Mouse (Mus musculus): Measurements from ENCODE around the gene Rps6ka5. TPM values are rescaled to one million over a fixed set of nuclear protein-coding genes. Genes with fewer than 3 reads are reported as not detected.

Gene Rps6ka5
- polyA plus RNA-seq, 1 experiment from 2014 or later: 5.8 TPM

- Histone ChIP-seq H3K27ac (replicated peaks in 1 of 2; ENCODE audit: control insufficient read depth in 1 of 2, insufficient read depth in 1 of 2, low read depth in 2 of 2, low read length in 2 of 2) (no peak overlapping the region), H3K27me3 (ENCODE audit: control insufficient read depth, insufficient read depth, low read length) (no peaks in the 10 kb centered on the region), H3K9me3 (ENCODE audit: control insufficient read depth, low read length) (no peaks in the 10 kb centered on the region), H3K4me2 (ENCODE audit: low read length) (no peak overlapping the region), H3K36me3 (ENCODE audit: control insufficient read depth, insufficient read depth, low read length) (no peaks in the 10 kb centered on the region), H3K9ac (ENCODE audit: low read length) (no peak overlapping the region), H3K4me1 (ENCODE audit: control insufficient read depth in 2 of 2, insufficient read depth in 2 of 2, low read length in 2 of 2) (peaks cover 0 to 14% of the 10 kb centered on the region in 2 experiments; a peak in 3 of 4 replicates), H3K4me3 (ENCODE audit: control insufficient read depth in 1 of 2, insufficient read depth in 1 of 2, low read depth in 1 of 2, low read length in 2 of 2) (no peak overlapping the region)
- no peak for ATAC-seq (ENCODE audit: insufficient number of reproducible peaks, insufficient read depth, low FRiP score, low read depth)
- WGBS: 0% methylated on average over 1 of the region's 1 CpGs
These were observed 16.4 kb downstream of the Rps6ka5 start for GRCm38 (mm10) chr12:100710432-100710831.

GRCm38 (mm10) chr12:100707312-100707711 lies 19.5 kb downstream of the Rps6ka5 start:
- Histone ChIP-seq H3K36me3 (ENCODE audit: control insufficient read depth, insufficient read depth, low read length) (no peaks in the 10 kb centered on the region), H3K27ac (replicated peaks in 1 of 2; ENCODE audit: control insufficient read depth in 1 of 2, insufficient read depth in 1 of 2, low read depth in 2 of 2, low read length in 2 of 2) (no peak overlapping the region), H3K9ac (ENCODE audit: low read length) (no peak overlapping the region), H3K27me3 (ENCODE audit: control insufficient read depth, insufficient read depth, low read length) (no peaks in the 10 kb centered on the region), H3K4me2 (ENCODE audit: low read length) (no peak overlapping the region), H3K9me3 (ENCODE audit: control insufficient read depth, low read length) (no peaks in the 10 kb centered on the region), H3K4me3 (ENCODE audit: control insufficient read depth in 1 of 2, insufficient read depth in 1 of 2, low read depth in 1 of 2, low read length in 2 of 2) (no peak overlapping the region), H3K4me1 (ENCODE audit: control insufficient read depth in 2 of 2, insufficient read depth in 2 of 2, low read length in 2 of 2) (peaks cover 2 to 23% of the 10 kb centered on the region in 2 experiments; a peak in 3 of 4 replicates)
- ATAC-seq (ENCODE audit: insufficient number of reproducible peaks, insufficient read depth, low FRiP score, low read depth): no peak
- 85% methylated on average over 2 of the region's 2 CpGs for WGBS

GRCm38 (mm10) chr12:100705057-100705722 lies 21.6 kb downstream of the Rps6ka5 start:
- H3K4me3 ChIP-seq (ENCODE audit: control insufficient read depth in 1 of 2, insufficient read depth in 1 of 2, low read depth in 1 of 2, low read length in 2 of 2): no peak overlapping the region
- 47% methylated on average over 5 of the region's 5 CpGs for WGBS
- no peaks in the 10 kb centered on the region for H3K9me3 ChIP-seq (ENCODE audit: control insufficient read depth, low read length)
- peaks cover 2 to 11% of the 10 kb centered on the region in 2 experiments; a peak in 3 of 4 replicates for H3K4me1 ChIP-seq (ENCODE audit: control insufficient read depth in 2 of 2, insufficient read depth in 2 of 2, low read length in 2 of 2)
- H3K27me3 ChIP-seq (ENCODE audit: control insufficient read depth, insufficient read depth, low read length): no peaks in the 10 kb centered on the region
- peak overlapping the region; percentile 3; the same call in 1 of the 2 replicates for H3K4me2 ChIP-seq (ENCODE audit: low read length)
- no peak overlapping the region for H3K9ac ChIP-seq (ENCODE audit: low read length)
- no peaks in the 10 kb centered on the region for H3K36me3 ChIP-seq (ENCODE audit: control insufficient read depth, insufficient read depth, low read length)
- no peak overlapping the region; a peak in 1 of 4 replicates for H3K27ac ChIP-seq (replicated peaks in 1 of 2; ENCODE audit: control insufficient read depth in 1 of 2, insufficient read depth in 1 of 2, low read depth in 2 of 2, low read length in 2 of 2)
- ATAC-seq (ENCODE audit: insufficient number of reproducible peaks, insufficient read depth, low FRiP score, low read depth): no peak

GRCm38 (mm10) chr12:100698019-100698418 lies 28.8 kb downstream of the Rps6ka5 start:
- ATAC-seq (ENCODE audit: insufficient number of reproducible peaks, insufficient read depth, low FRiP score, low read depth): no peak
- 95% methylated on average over 1 of the region's 1 CpGs for WGBS
- Histone ChIP-seq H3K36me3 (ENCODE audit: control insufficient read depth, insufficient read depth, low read length) (no peaks in the 10 kb centered on the region), H3K4me2 (ENCODE audit: low read length) (no peak overlapping the region), H3K4me3 (ENCODE audit: control insufficient read depth in 1 of 2, insufficient read depth in 1 of 2, low read depth in 1 of 2, low read length in 2 of 2) (no peak overlapping the region), H3K4me1 (ENCODE audit: control insufficient read depth in 2 of 2, insufficient read depth in 2 of 2, low read length in 2 of 2) (peaks cover 0 to 4% of the 10 kb centered on the region in 2 experiments; a peak in 1 of 4 replicates), H3K27ac (replicated peaks in 1 of 2; ENCODE audit: control insufficient read depth in 1 of 2, insufficient read depth in 1 of 2, low read depth in 2 of 2, low read length in 2 of 2) (no peak overlapping the region), H3K27me3 (ENCODE audit: control insufficient read depth, insufficient read depth, low read length) (no peaks in the 10 kb centered on the region), H3K9ac (ENCODE audit: low read length) (no peak overlapping the region), H3K9me3 (ENCODE audit: control insufficient read depth, low read length) (no peaks in the 10 kb centered on the region)

- H3K9me3 ChIP-seq (ENCODE audit: control insufficient read depth, low read length): no peaks in the 10 kb centered on the region
- H3K27ac ChIP-seq (replicated peaks in 1 of 2; ENCODE audit: control insufficient read depth in 1 of 2, insufficient read depth in 1 of 2, low read depth in 2 of 2, low read length in 2 of 2): no peak overlapping the region
- no peak overlapping the region for H3K4me2 ChIP-seq (ENCODE audit: low read length)
- WGBS: 35% methylated on average over 4 of the region's 4 CpGs
- H3K9ac ChIP-seq (ENCODE audit: low read length): no peak overlapping the region
- ATAC-seq (ENCODE audit: insufficient number of reproducible peaks, insufficient read depth, low FRiP score, low read depth): no peak
- no peaks in the 10 kb centered on the region for H3K27me3 ChIP-seq (ENCODE audit: control insufficient read depth, insufficient read depth, low read length)
- H3K4me3 ChIP-seq (ENCODE audit: control insufficient read depth in 1 of 2, insufficient read depth in 1 of 2, low read depth in 1 of 2, low read length in 2 of 2): no peak overlapping the region
- H3K36me3 ChIP-seq (ENCODE audit: control insufficient read depth, insufficient read depth, low read length): no peaks in the 10 kb centered on the region
- H3K4me1 ChIP-seq (ENCODE audit: control insufficient read depth in 2 of 2, insufficient read depth in 2 of 2, low read length in 2 of 2): peaks cover 0 to 12% of the 10 kb centered on the region in 2 experiments; a peak in 3 of 4 replicates
These were observed 30.2 kb downstream of the Rps6ka5 start for GRCm38 (mm10) chr12:100696621-100697020.

GRCm38 (mm10) chr12:100695252-100695651 lies 31.5 kb downstream of the Rps6ka5 start:
- Histone ChIP-seq H3K36me3 (ENCODE audit: control insufficient read depth, insufficient read depth, low read length) (no peaks in the 10 kb centered on the region), H3K27ac (replicated peaks in 1 of 2; ENCODE audit: control insufficient read depth in 1 of 2, insufficient read depth in 1 of 2, low read depth in 2 of 2, low read length in 2 of 2) (no peak overlapping the region), H3K4me1 (ENCODE audit: control insufficient read depth in 2 of 2, insufficient read depth in 2 of 2, low read length in 2 of 2) (peaks cover 0 to 12% of the 10 kb centered on the region in 2 experiments; a peak in 3 of 4 replicates), H3K4me3 (ENCODE audit: control insufficient read depth in 1 of 2, insufficient read depth in 1 of 2, low read depth in 1 of 2, low read length in 2 of 2) (no peak overlapping the region), H3K9me3 (ENCODE audit: control insufficient read depth, low read length) (no peaks in the 10 kb centered on the region), H3K9ac (ENCODE audit: low read length) (no peak overlapping the region), H3K27me3 (ENCODE audit: control insufficient read depth, insufficient read depth, low read length) (no peaks in the 10 kb centered on the region), H3K4me2 (ENCODE audit: low read length) (no peak overlapping the region)
- WGBS: 82% methylated on average over 3 of the region's 3 CpGs
- no peak for ATAC-seq (ENCODE audit: insufficient number of reproducible peaks, insufficient read depth, low FRiP score, low read depth)

- WGBS: 61% methylated on average over 3 of the region's 3 CpGs
- Histone ChIP-seq H3K9me3 (ENCODE audit: control insufficient read depth, low read length) (no peaks in the 10 kb centered on the region), H3K4me2 (ENCODE audit: low read length) (no peak overlapping the region), H3K9ac (ENCODE audit: low read length) (no peak overlapping the region), H3K36me3 (ENCODE audit: control insufficient read depth, insufficient read depth, low read length) (no peaks in the 10 kb centered on the region), H3K4me3 (ENCODE audit: control insufficient read depth in 1 of 2, insufficient read depth in 1 of 2, low read depth in 1 of 2, low read length in 2 of 2) (no peak overlapping the region), H3K27me3 (ENCODE audit: control insufficient read depth, insufficient read depth, low read length) (no peaks in the 10 kb centered on the region), H3K27ac (replicated peaks in 1 of 2; ENCODE audit: control insufficient read depth in 1 of 2, insufficient read depth in 1 of 2, low read depth in 2 of 2, low read length in 2 of 2) (no peak overlapping the region), H3K4me1 (ENCODE audit: control insufficient read depth in 2 of 2, insufficient read depth in 2 of 2, low read length in 2 of 2) (peaks cover 0 to 20% of the 10 kb centered on the region in 2 experiments; a peak in 3 of 4 replicates)
- ATAC-seq (ENCODE audit: insufficient number of reproducible peaks, insufficient read depth, low FRiP score, low read depth): no peak
These were observed 34.6 kb downstream of the Rps6ka5 start for GRCm38 (mm10) chr12:100692208-100692607.

Measured in heart, embryonic 14.5 days (tissue).